Mouse (Mus musculus): ENCODE results near the gene Teddm2. TPM values are rescaled to one million over a fixed set of nuclear protein-coding genes. Genes with fewer than 3 reads are reported as not detected.
"Not testable (repeated sequence)": the region's sequence is repeated elsewhere in the genome, so short reads cannot be mapped to it uniquely, and the experiment has no call there.

The Teddm2 gene
- polyA plus RNA-seq, 1 experiment from 2014 or later, result 0.21 TPM

GRCm38 (mm10) chr1:153852696-153853095 is 47.3 kb downstream of the Teddm2 start:
- not testable (repeated sequence) for H3K27ac ChIP-seq (ENCODE audit: low read length); H3K4me2 ChIP-seq (ENCODE audit: low read depth, low read length); H3K4me3 ChIP-seq (ENCODE audit: low read length); H3K36me3 ChIP-seq (ENCODE audit: control insufficient read depth, insufficient read depth, low read length); ATAC-seq; H3K9me3 ChIP-seq (ENCODE audit: control insufficient read depth, low read length); H3K4me1 ChIP-seq (ENCODE audit: control insufficient read depth, insufficient read depth, low read length); H3K27me3 ChIP-seq (replicated peaks; ENCODE audit: control insufficient read depth, insufficient read depth, low read length); H3K9ac ChIP-seq (ENCODE audit: low read depth, low read length)
- WGBS, result 70% methylated on average over 7 of the region's 7 CpGs

- Histone ChIP-seq H3K4me1 (ENCODE audit: control insufficient read depth, insufficient read depth, low read length) (no peaks in the 10 kb centered on the region), H3K4me3 (ENCODE audit: low read length) (no peak overlapping the region), H3K4me2 (ENCODE audit: low read depth, low read length) (no peak overlapping the region), H3K27me3 (replicated peaks; ENCODE audit: control insufficient read depth, insufficient read depth, low read length) (no peaks in the 10 kb centered on the region), H3K9me3 (ENCODE audit: control insufficient read depth, low read length) (no peaks in the 10 kb centered on the region), H3K9ac (ENCODE audit: low read depth, low read length) (no peak overlapping the region), H3K36me3 (ENCODE audit: control insufficient read depth, insufficient read depth, low read length) (no peaks in the 10 kb centered on the region), H3K27ac (ENCODE audit: low read length) (no peak overlapping the region)
- WGBS, result 19% methylated on average over 6 of the region's 6 CpGs
- no peak for ATAC-seq
These were observed 53.2 kb downstream of the Teddm2 start for GRCm38 (mm10) chr1:153846867-153847266.

DNA sequence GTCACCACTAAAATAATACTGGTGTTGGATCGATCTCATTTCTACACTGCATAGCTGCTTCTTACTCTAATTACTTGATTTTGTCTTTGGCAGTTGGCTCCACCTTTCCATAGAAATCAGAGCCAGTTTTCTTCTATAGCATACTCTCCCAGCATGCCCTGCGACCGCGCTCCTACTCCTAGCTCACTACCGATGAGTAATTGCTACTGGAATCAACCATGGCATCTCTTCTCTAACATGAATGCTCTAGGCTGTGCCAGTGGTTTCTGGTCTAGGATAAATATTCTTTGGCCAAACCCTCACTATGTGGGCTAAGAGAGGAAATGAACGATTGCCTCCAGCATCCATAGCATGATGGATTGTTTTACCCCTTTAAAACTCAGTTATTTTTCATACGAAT is 53.6 kb downstream of the Teddm2 start:
- Histone ChIP-seq H3K9me3 (ENCODE audit: control insufficient read depth, low read length) (no peaks in the 10 kb centered on the region), H3K4me3 (ENCODE audit: low read length) (no peak overlapping the region), H3K36me3 (ENCODE audit: control insufficient read depth, insufficient read depth, low read length) (no peaks in the 10 kb centered on the region), H3K27me3 (replicated peaks; ENCODE audit: control insufficient read depth, insufficient read depth, low read length) (no peaks in the 10 kb centered on the region), H3K27ac (ENCODE audit: low read length) (no peak overlapping the region), H3K4me1 (ENCODE audit: control insufficient read depth, insufficient read depth, low read length) (no peaks in the 10 kb centered on the region), H3K4me2 (ENCODE audit: low read depth, low read length) (no peak overlapping the region), H3K9ac (ENCODE audit: low read depth, low read length) (no peak overlapping the region)
- 79% methylated on average over 7 of the region's 7 CpGs for WGBS
- no peak for ATAC-seq

- Histone ChIP-seq H3K4me2 (ENCODE audit: low read depth, low read length) (no peak within 1 kb of the TSS), H3K9ac (ENCODE audit: low read depth, low read length) (no peak within 1 kb of the TSS), H3K4me1 (ENCODE audit: control insufficient read depth, insufficient read depth, low read length) (no peaks in the 10 kb centered on the region), H3K4me3 (ENCODE audit: low read length) (no peak within 1 kb of the TSS), H3K27me3 (replicated peaks; ENCODE audit: control insufficient read depth, insufficient read depth, low read length) (no peaks in the 10 kb centered on the region), H3K9me3 (ENCODE audit: control insufficient read depth, low read length) (no peaks in the 10 kb centered on the region), H3K36me3 (ENCODE audit: control insufficient read depth, insufficient read depth, low read length) (no peaks in the 10 kb centered on the region), H3K27ac (ENCODE audit: low read length) (no peak within 1 kb of the TSS)
- ATAC-seq, result no peak
- 98% methylated on average over 8 of the region's 8 CpGs for WGBS
These were observed 56.0 kb downstream of the Teddm2 start, which contains the start of gene Rgsl1 for GRCm38 (mm10) chr1:153844042-153844441. TSS of gene Rgsl1 (minus strand) at chr1:153844142.

GRCm38 (mm10) chr1:153842121-153842740 is 57.8 kb downstream of the Teddm2 start:
- ATAC-seq, result no peak
- Histone ChIP-seq H3K4me2 (ENCODE audit: low read depth, low read length) (no peak overlapping the region), H3K9me3 (ENCODE audit: control insufficient read depth, low read length) (no peaks in the 10 kb centered on the region), H3K9ac (ENCODE audit: low read depth, low read length) (no peak overlapping the region), H3K4me3 (ENCODE audit: low read length) (no peak overlapping the region), H3K4me1 (ENCODE audit: control insufficient read depth, insufficient read depth, low read length) (no peaks in the 10 kb centered on the region), H3K36me3 (ENCODE audit: control insufficient read depth, insufficient read depth, low read length) (no peaks in the 10 kb centered on the region), H3K27ac (ENCODE audit: low read length) (no peak overlapping the region), H3K27me3 (replicated peaks; ENCODE audit: control insufficient read depth, insufficient read depth, low read length) (no peaks in the 10 kb centered on the region)
- WGBS, result 83% methylated on average over 11 of the region's 11 CpGs

GRCm38 (mm10) chr1:153836036-153836435 is 64.0 kb downstream of the Teddm2 start:
- Histone ChIP-seq H3K27me3 (replicated peaks; ENCODE audit: control insufficient read depth, insufficient read depth, low read length) (no peaks in the 10 kb centered on the region), H3K4me3 (ENCODE audit: low read length) (no peak overlapping the region), H3K36me3 (ENCODE audit: control insufficient read depth, insufficient read depth, low read length) (no peaks in the 10 kb centered on the region), H3K4me1 (ENCODE audit: control insufficient read depth, insufficient read depth, low read length) (no peaks in the 10 kb centered on the region), H3K27ac (ENCODE audit: low read length) (no peak overlapping the region), H3K9ac (ENCODE audit: low read depth, low read length) (no peak overlapping the region), H3K9me3 (ENCODE audit: control insufficient read depth, low read length) (no peaks in the 10 kb centered on the region), H3K4me2 (ENCODE audit: low read depth, low read length) (no peak overlapping the region)
- 73% methylated on average over 4 of the region's 4 CpGs for WGBS
- no peak for ATAC-seq

DNA sequence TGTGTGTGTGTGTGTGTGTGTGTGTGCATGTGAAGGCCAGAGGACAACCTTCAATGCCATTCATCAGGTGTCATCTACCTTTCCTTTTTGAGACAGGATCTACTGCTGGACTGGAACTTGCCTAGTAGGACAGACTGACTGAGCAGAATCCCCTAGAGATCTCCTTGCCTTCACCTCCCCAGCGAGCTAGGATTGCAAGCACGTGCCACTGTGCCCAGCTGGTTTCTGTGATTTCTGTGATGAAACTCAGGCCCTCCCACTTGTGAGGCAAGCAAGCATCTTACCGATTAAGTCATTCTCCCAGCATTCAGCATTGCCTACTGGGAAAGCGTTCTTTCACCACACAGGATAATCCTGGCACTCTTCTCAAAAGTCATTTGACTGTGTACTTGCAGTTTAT is 69.3 kb downstream of the Teddm2 start:
- Histone ChIP-seq H3K4me3 (ENCODE audit: low read length) (no peak overlapping the region), H3K4me2 (ENCODE audit: low read depth, low read length) (no peak overlapping the region), H3K9ac (ENCODE audit: low read depth, low read length) (no peak overlapping the region), H3K9me3 (ENCODE audit: control insufficient read depth, low read length) (no peaks in the 10 kb centered on the region), H3K27ac (ENCODE audit: low read length) (no peak overlapping the region), H3K4me1 (ENCODE audit: control insufficient read depth, insufficient read depth, low read length) (no peaks in the 10 kb centered on the region), H3K36me3 (ENCODE audit: control insufficient read depth, insufficient read depth, low read length) (no peaks in the 10 kb centered on the region), H3K27me3 (replicated peaks; ENCODE audit: control insufficient read depth, insufficient read depth, low read length) (no peaks in the 10 kb centered on the region)
- 81% methylated on average over 4 of the region's 4 CpGs for WGBS
- ATAC-seq, result no peak

DNA sequence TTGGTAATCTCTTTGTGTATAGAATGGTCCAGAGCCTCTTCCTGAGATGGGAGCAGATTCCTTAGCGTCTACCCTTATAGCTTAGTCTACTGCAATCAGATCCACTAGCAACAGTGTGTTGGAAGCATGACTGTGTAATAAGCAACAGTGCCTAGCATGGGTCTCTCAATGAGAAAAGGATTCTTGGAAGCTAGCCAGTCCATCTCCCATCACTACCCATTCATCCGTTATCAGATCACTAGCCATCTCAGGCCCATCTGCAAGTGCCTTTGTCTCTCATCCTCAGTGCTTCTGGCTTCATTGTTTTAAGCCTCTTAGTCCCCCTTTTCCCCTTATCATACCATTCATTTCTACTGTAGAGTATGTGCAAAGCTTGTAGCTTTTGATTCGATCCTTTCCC is 79.8 kb downstream of the Teddm2 start:
- WGBS, result 77% methylated on average over 3 of the region's 3 CpGs
- Histone ChIP-seq H3K27ac (ENCODE audit: low read length) (no peak overlapping the region), H3K36me3 (ENCODE audit: control insufficient read depth, insufficient read depth, low read length) (no peaks in the 10 kb centered on the region), H3K4me2 (ENCODE audit: low read depth, low read length) (no peak overlapping the region), H3K4me3 (ENCODE audit: low read length) (no peak overlapping the region), H3K9me3 (ENCODE audit: control insufficient read depth, low read length) (no peaks in the 10 kb centered on the region), H3K4me1 (ENCODE audit: control insufficient read depth, insufficient read depth, low read length) (no peaks in the 10 kb centered on the region), H3K27me3 (replicated peaks; ENCODE audit: control insufficient read depth, insufficient read depth, low read length) (no peaks in the 10 kb centered on the region), H3K9ac (ENCODE audit: low read depth, low read length) (no peak overlapping the region)
- ATAC-seq, result no peak

- H3K4me1 ChIP-seq (ENCODE audit: control insufficient read depth, insufficient read depth, low read length), result no peaks in the 10 kb centered on the region
- H3K9ac ChIP-seq (ENCODE audit: low read depth, low read length), result no peak overlapping the region
- H3K4me3 ChIP-seq (ENCODE audit: low read length), result no peak overlapping the region
- H3K9me3 ChIP-seq (ENCODE audit: control insufficient read depth, low read length), result no peaks in the 10 kb centered on the region
- ATAC-seq, result no peak
- no peaks in the 10 kb centered on the region for H3K27me3 ChIP-seq (replicated peaks; ENCODE audit: control insufficient read depth, insufficient read depth, low read length)
- 22% methylated on average over 2 of the region's 2 CpGs for WGBS
- no peak overlapping the region for H3K4me2 ChIP-seq (ENCODE audit: low read depth, low read length)
- H3K27ac ChIP-seq (ENCODE audit: low read length), result no peak overlapping the region
- no peaks in the 10 kb centered on the region for H3K36me3 ChIP-seq (ENCODE audit: control insufficient read depth, insufficient read depth, low read length)
These were observed 85.8 kb downstream of the Teddm2 start for GRCm38 (mm10) chr1:153814278-153814677.

- Histone ChIP-seq H3K9me3 (ENCODE audit: control insufficient read depth, low read length) (no peaks in the 10 kb centered on the region), H3K27me3 (replicated peaks; ENCODE audit: control insufficient read depth, insufficient read depth, low read length) (no peaks in the 10 kb centered on the region), H3K4me2 (ENCODE audit: low read depth, low read length) (no peak overlapping the region), H3K9ac (ENCODE audit: low read depth, low read length) (no peak overlapping the region), H3K36me3 (ENCODE audit: control insufficient read depth, insufficient read depth, low read length) (no peaks in the 10 kb centered on the region), H3K4me3 (ENCODE audit: low read length) (no peak overlapping the region), H3K27ac (ENCODE audit: low read length) (no peak overlapping the region), H3K4me1 (ENCODE audit: control insufficient read depth, insufficient read depth, low read length) (no peaks in the 10 kb centered on the region)
- 48% methylated on average over 13 of the region's 13 CpGs for WGBS
- no peak for ATAC-seq
These were observed 92.5 kb downstream of the Teddm2 start for GRCm38 (mm10) chr1:153807390-153807993.
